ENCODE assay signal across 16 mouse cellular contexts in the genomic region with DNA sequence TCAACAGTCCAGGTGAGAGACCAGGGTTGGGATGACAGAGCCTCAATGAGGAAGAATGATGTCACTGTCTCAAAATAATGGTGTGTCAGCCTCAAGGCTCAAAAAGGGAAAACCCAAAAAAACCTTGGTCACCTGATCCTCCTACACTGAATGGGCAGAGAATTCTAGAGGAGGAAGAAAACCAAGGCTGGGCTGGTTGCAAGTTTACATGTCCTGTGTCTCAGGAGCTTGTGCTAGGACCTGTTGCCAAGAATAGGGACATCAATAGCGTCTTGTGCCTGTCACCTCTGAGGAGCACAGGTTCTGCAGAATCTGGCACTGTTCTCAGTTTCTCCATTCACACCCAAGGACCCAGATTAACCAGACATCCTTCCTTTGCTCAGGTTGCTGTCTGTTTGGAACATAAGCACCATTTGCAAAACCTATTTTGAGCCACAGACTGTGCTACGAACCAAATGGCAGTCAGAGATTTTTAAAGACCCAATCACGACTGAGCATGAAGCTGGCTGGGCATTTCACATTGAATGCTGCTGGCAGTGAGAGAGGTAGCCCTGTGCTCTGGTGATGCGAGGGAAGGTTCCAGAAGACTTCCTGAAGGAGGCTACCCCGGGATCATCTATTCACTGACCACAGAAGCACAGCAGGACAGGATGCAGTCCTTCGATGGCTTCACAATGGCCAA. TPM values are rescaled to one million over a fixed set of nuclear protein-coding genes. Genes with fewer than 3 reads are reported as not detected.
A peak's percentile ranks its signal among the peaks of the same experiment; 100 is the strongest.
DNase-seq lines count a peak whose midpoint lies in the region; ATAC-seq lines count a peak whose summit lies in the region.
"Had no signal": no experiment of that assay in that cellular context is flagged by ENCODE, and none has a peak within 500 bp of the region (broad histone marks: within the 10 kb centered on the region; RNA-seq: fewer than 3 reads in every experiment).

No protein-coding gene starts in this region.

- peak; percentile 63 for DNase-seq in left cerebral cortex, adult 11 months (ENCODE audit: low spot score)
- no peak for DNase-seq in left cerebral cortex, postnatal 10 days (ENCODE audit: extremely low spot score in 1 of 2, low spot score in 2 of 2)
- peak; percentile 64 to 79 for DNase-seq in frontal cortex, postnatal 36 days (ENCODE audit: low spot score in 2 of 2)
- no peak for DNase-seq in kidney, adult 18-20 months
- DNase-seq in heart, postnatal 25 days (ENCODE audit: low spot score), result no peak
- DNase-seq: adrenal gland, adult 8-10 months; cerebellum, adult 9-11 months; gastrocnemius, postnatal 25 days had no signal

- peaks cover 16% of the 10 kb centered on the region; the same call in 1 of the 2 replicates for H3K4me1 ChIP-seq in forebrain, embryonic 15.5 days
- peaks cover 7% of the 10 kb centered on the region; the same call in 1 of the 2 replicates for H3K4me1 ChIP-seq in forebrain, embryonic 12.5 days
- H3K4me1 ChIP-seq in midbrain, embryonic 15.5 days, result peaks cover 25% of the 10 kb centered on the region
- H3K4me1 ChIP-seq: liver, embryonic 12.5 days; megakaryocyte, embryonic 14.5 days had no signal

- H3K4me2 ChIP-seq in forebrain, embryonic 15.5 days (replicated peaks), result 0 out of 2 replicates have a peak overlapping the region, but pooled peaks have one; percentile 3
- H3K4me2 ChIP-seq in forebrain, embryonic 12.5 days, result no peak overlapping the region
- H3K4me2 ChIP-seq in midbrain, embryonic 15.5 days, result no peak overlapping the region
- H3K4me2 ChIP-seq: heart, embryonic 13.5 days; liver, embryonic 12.5 days had no signal

- H3K27me3 ChIP-seq in forebrain, embryonic 15.5 days, result no peaks in the 10 kb centered on the region
- no peaks in the 10 kb centered on the region for H3K27me3 ChIP-seq in forebrain, embryonic 12.5 days
- H3K27me3 ChIP-seq in midbrain, embryonic 15.5 days (replicated peaks), result no peaks in the 10 kb centered on the region
- H3K27me3 ChIP-seq: heart, embryonic 13.5 days; liver, embryonic 12.5 days had no signal

- H3K4me3 ChIP-seq in forebrain, embryonic 15.5 days, result no peak overlapping the region
- H3K4me3 ChIP-seq in forebrain, embryonic 12.5 days (replicated peaks), result no peak overlapping the region
- no peak overlapping the region for H3K4me3 ChIP-seq in midbrain, embryonic 15.5 days
- H3K4me3 ChIP-seq: erythroblast, embryonic 14.5 days; heart, embryonic 13.5 days; liver, embryonic 12.5 days; megakaryocyte, embryonic 14.5 days had no signal

- WGBS in forebrain, embryonic 15.5 days, result 78% methylated on average over 6 of the region's 6 CpGs
- WGBS in forebrain, embryonic 12.5 days, result 86% methylated on average over 6 of the region's 6 CpGs
- 83% methylated on average over 6 of the region's 6 CpGs for WGBS in midbrain, embryonic 15.5 days

- no peak for ATAC-seq in forebrain, embryonic 15.5 days (replicated peaks)
- ATAC-seq in forebrain, embryonic 12.5 days (ENCODE audit: low FRiP score), result no peak
- ATAC-seq in midbrain, embryonic 15.5 days (replicated peaks), result no peak
- ATAC-seq: liver, embryonic 12.5 days had no signal

- 0 out of 2 replicates have a peak overlapping the region, but pooled peaks have one; percentile 75 for H3K27ac ChIP-seq in forebrain, embryonic 15.5 days (replicated peaks)
- H3K27ac ChIP-seq in forebrain, embryonic 12.5 days, result no peak overlapping the region
- H3K27ac ChIP-seq in midbrain, embryonic 15.5 days, result peak overlapping the region; percentile 80; the same call in 1 of the 2 replicates
- H3K27ac ChIP-seq: heart, embryonic 13.5 days; kidney, postnatal 0 days; liver, embryonic 12.5 days had no signal

- no peak overlapping the region for H3K9ac ChIP-seq in forebrain, embryonic 15.5 days (replicated peaks)
- H3K9ac ChIP-seq in forebrain, embryonic 12.5 days, result no peak overlapping the region
- H3K9ac ChIP-seq in midbrain, embryonic 15.5 days, result no peak overlapping the region
- H3K9ac ChIP-seq: heart, embryonic 13.5 days; liver, embryonic 12.5 days had no signal

- intact Hi-C loops in left cerebral cortex, postnatal 10 days (cut with DNase I), result no loop called here
- intact Hi-C loops in heart, postnatal 25 days (cut with DNase I), result no loop called here

- no peaks in the 10 kb centered on the region for H3K36me3 ChIP-seq in forebrain, embryonic 15.5 days
- peaks cover 9% of the 10 kb centered on the region for H3K36me3 ChIP-seq in forebrain, embryonic 12.5 days (replicated peaks)
- no peaks in the 10 kb centered on the region for H3K36me3 ChIP-seq in midbrain, embryonic 15.5 days (replicated peaks)
- H3K36me3 ChIP-seq: heart, embryonic 13.5 days; liver, embryonic 12.5 days had no signal

- H3K9me3 ChIP-seq in forebrain, embryonic 15.5 days, result no peaks in the 10 kb centered on the region
- H3K9me3 ChIP-seq in forebrain, embryonic 12.5 days, result no peaks in the 10 kb centered on the region
- no peaks in the 10 kb centered on the region for H3K9me3 ChIP-seq in midbrain, embryonic 15.5 days
- H3K9me3 ChIP-seq: heart, embryonic 13.5 days; liver, embryonic 12.5 days; megakaryocyte, embryonic 14.5 days had no signal

RNA-seq across cellular contexts. Expression of a gene that starts 38.9 kb away (rescaled TPM):
- 59.1 and 61.2 TPM in 2 replicates for polyA plus RNA-seq in forebrain, embryonic 15.5 days (2015; fragmentation: Nextera tagmentation; extraction: Ambion mirVana)
- 65.9 and 69.2 TPM in 2 replicates for polyA plus RNA-seq in forebrain, embryonic 12.5 days (2016; fragmentation: Nextera tagmentation; extraction: Ambion mirVana)
- 100 to 1,000 TPM; 172 to 181 TPM for total RNA-seq in left cerebral cortex, postnatal 10 days (2021)
- 88.4 and 96.8 TPM in 2 replicates for polyA plus RNA-seq in midbrain, embryonic 15.5 days (2015; fragmentation: Nextera tagmentation; extraction: Ambion mirVana)
- under 1 TPM; 0.18 to 0.92 TPM for total RNA-seq in heart, postnatal 25 days (2021)
- polyA plus RNA-seq: erythroblast, embryonic 14.5 days had no signal

Comparison
In these comparisons a context has a peak if more than half of its experiments do, and no peak if none do; other contexts are left out.
1. DNase-seq: peak in left cerebral cortex, adult 11 months (single experiment) and frontal cortex, postnatal 36 days (2 of 2); none in left cerebral cortex, postnatal 10 days (0 of 2), kidney, adult 18-20 months (single experiment) and heart, postnatal 25 days (single experiment).